ENCODE assay signal across 14 mouse cellular contexts in genomic region chr3:94723637-94724036, GRCm38 (mm10). TPM values are rescaled to one million over a fixed set of nuclear protein-coding genes. Genes with fewer than 3 reads are reported as not detected.
A peak's percentile ranks its signal among the peaks of the same experiment; 100 is the strongest.
DNase-seq lines count a peak whose midpoint lies in the region; ATAC-seq and TF ChIP-seq lines count a peak whose summit lies in the region.
"Not testable (repeated sequence)": the region's sequence is repeated elsewhere in the genome, so short reads cannot be mapped to it uniquely, and the experiment has no call there.
"Had no signal": no experiment of that assay in that cellular context is flagged by ENCODE, and none has a peak within 500 bp of the region (broad histone marks: within the 10 kb centered on the region; RNA-seq: fewer than 3 reads in every experiment).

No protein-coding gene starts in this region.

- not testable (repeated sequence) for TF ChIP-seq EP300 in heart, adult 2 months (IDR thresholded peaks at IDR 0.05; ENCODE audit: insufficient read depth, low read depth, low read length)

- H3K27me3 ChIP-seq in heart, adult 2 months (ENCODE audit: control insufficient read depth, insufficient read depth, low read length) = not testable (repeated sequence)

- WGBS in heart, adult 2 months = 15% methylated on average over 2 of the region's 2 CpGs

- H3K27ac ChIP-seq in heart, adult 2 months; left cerebral cortex, adult 2 months: not testable (repeated sequence)

- not testable (repeated sequence) for TF ChIP-seq POLR2A in heart, adult 2 months (IDR thresholded peaks at IDR 0.05; ENCODE audit: insufficient read depth, low read depth, low read length)

- intact Hi-C loops in heart, adult 2 months (cut with DNase I) = loop anchor here (5.0 kb wide), 1 partner anchor 86 kb away; no protein-coding TSS in a partner anchor
- intact Hi-C loops in left cerebral cortex, adult 2 months (cut with DNase I) = loop anchor here (5.0 to 10.0 kb wide), 2 partner anchors 86 to 109 kb away; no protein-coding TSS in a partner anchor

- peak; percentile 60 for ATAC-seq in megakaryocyte progenitor cell, adult 5-6 weeks (replicated peaks; ENCODE audit: poor library complexity)

- not testable (repeated sequence) for H3K9ac ChIP-seq in heart, adult 2 months (ENCODE audit: low read depth, low read length)

- peak; percentile 28 for TF ChIP-seq CTCF in heart, adult 2 months (IDR thresholded peaks at IDR 0.05)
- TF ChIP-seq CTCF in left cerebral cortex, adult 2 months (IDR thresholded peaks at IDR 0.05) = peak; percentile 25

- H3K36me3 ChIP-seq in heart, adult 2 months (ENCODE audit: control insufficient read depth, insufficient read depth, low read length) = not testable (repeated sequence)

- not testable (repeated sequence) for H3K4me3 ChIP-seq in heart, adult 2 months; left cerebral cortex, adult 2 months

- not testable (repeated sequence) for H3K79me2 ChIP-seq in heart, adult 2 months (replicated peaks; ENCODE audit: control insufficient read depth, insufficient read depth, low read length)

- DNase-seq in A20 (ENCODE audit: low read depth, low spot score) = peak; percentile 37
- DNase-seq in adipocyte (ENCODE audit: low spot score) = peak; percentile 55
- peak; percentile 21 to 24 for DNase-seq in cerebellum, postnatal 10 days
- DNase-seq in heart, adult 2 months; left cerebral cortex, adult 2 months (ENCODE audit: extremely low spot score in 1 of 2, low spot score in 2 of 2): not testable (repeated sequence)
- peak; percentile 35 for DNase-seq in kidney, adult 9 months
- peak; percentile 7 for DNase-seq in right cerebral cortex, postnatal 14 days

- H3K4me1 ChIP-seq in heart, adult 2 months (ENCODE audit: control insufficient read depth, insufficient read depth, low read length) = not testable (repeated sequence)

RNA-seq across cellular contexts. Expression of gene Selenbp2, which starts 30.3 kb away (rescaled TPM):
- 10 to 100 TPM; 12.4 to 19.0 TPM for total RNA-seq in heart, adult 2 months (2021)
- polyA plus RNA-seq in heart, adult 2 months (2012; rRNA removed) = 4.1 and 6.8 TPM in 2 replicates
- total RNA-seq in left cerebral cortex, adult 2 months (2021) = 1 to 10 TPM in 1 of 2 experiments, not detected in 1; 1.1 TPM
- not detected in 2 replicates for total RNA-seq in megakaryocyte progenitor cell, adult 5-6 weeks (2015)
- 0.14 TPM in 1 of 2 replicates, not detected in the other for total RNA-seq in megakaryocyte progenitor cell, adult 5-6 weeks (2017)
- total RNA-seq: ES-E14; layer of hippocampus, postnatal 10 days; neutrophil, adult 5-6 weeks had no signal
- polyA plus RNA-seq: C2C12; midbrain, embryonic 11.5 days; testis, adult 2 months had no signal

Comparison
In these comparisons a context has a peak if more than half of its experiments do, and no peak if none do; other contexts are left out.
1. RNA of gene Selenbp2, which starts 30.3 kb away (total RNA-seq): 12.4 to 19.0 TPM in heart, adult 2 months; 1.1 TPM in left cerebral cortex, adult 2 months and 0.14 TPM in megakaryocyte progenitor cell, adult 5-6 weeks; every median in the first group is over 4 times any median in the second.